Comparison of ENCODE assay signal across 23 mouse cellular contexts in the genomic region with DNA sequence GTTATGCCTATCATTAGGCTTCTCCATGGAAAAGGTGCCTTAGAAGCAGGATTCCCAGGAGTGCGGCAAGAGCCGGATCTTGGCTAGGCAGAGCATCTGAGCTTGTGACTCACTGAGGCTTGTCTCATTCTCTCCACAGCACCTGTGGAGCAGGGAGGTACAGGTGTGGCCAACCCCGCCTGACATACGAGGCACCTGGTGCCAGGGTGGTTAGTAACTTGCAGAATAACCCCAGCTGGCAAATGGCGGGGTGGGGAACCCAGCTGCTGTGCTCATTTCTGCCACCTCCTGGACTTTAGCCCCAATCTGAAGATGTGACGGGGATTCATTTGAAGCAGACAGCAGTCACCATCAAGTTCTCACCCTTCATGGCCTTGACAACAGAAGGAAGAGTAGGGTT.
DNase-seq lines count a peak whose midpoint lies in the region; ATAC-seq and TF ChIP-seq lines count a peak whose summit lies in the region.
"Had no signal": no experiment of that assay in that cellular context is flagged by ENCODE, and none has a peak within 500 bp of the region (broad histone marks: within the 10 kb centered on the region; RNA-seq: fewer than 3 reads in every experiment).

No protein-coding gene starts in this region.

- no peak for DNase-seq in hindbrain, embryonic 11.5 days (ENCODE audit: low spot score)
- no peak for DNase-seq in left cerebral cortex, adult 18-20 months (ENCODE audit: low spot score in 2 of 2)
- DNase-seq: adrenal gland, adult 2 months; adrenal gland, postnatal 14 days; cerebellum, adult 11 months; cerebellum, adult 2 months; cerebellum, adult 9-11 months; cerebellum, postnatal 25 days; gastrocnemius, postnatal 10 days; gastrocnemius, postnatal 36 days; heart, postnatal 10 days; heart, postnatal 36 days; kidney, adult 2 months had no signal

- H3K4me2 ChIP-seq in forebrain, embryonic 15.5 days (replicated peaks) = no peak overlapping the region
- no peak overlapping the region for H3K4me2 ChIP-seq in forebrain, embryonic 12.5 days
- H3K4me2 ChIP-seq in hindbrain, embryonic 13.5 days = no peak overlapping the region
- no peak overlapping the region for H3K4me2 ChIP-seq in hindbrain, embryonic 11.5 days (replicated peaks; ENCODE audit: low read depth, low read length)
- H3K4me2 ChIP-seq in intestine, postnatal 0 days (replicated peaks; ENCODE audit: low read depth) = no peak overlapping the region
- H3K4me2 ChIP-seq: embryonic facial prominence, embryonic 12.5 days; embryonic facial prominence, embryonic 15.5 days had no signal

- ATAC-seq in forebrain, embryonic 15.5 days (replicated peaks) = no peak
- ATAC-seq in forebrain, embryonic 12.5 days (ENCODE audit: low FRiP score) = no peak
- ATAC-seq in hindbrain, embryonic 13.5 days (ENCODE audit: low FRiP score) = no peak
- ATAC-seq in hindbrain, embryonic 11.5 days (ENCODE audit: low FRiP score) = no peak
- peak; percentile 88 for ATAC-seq in intestine, postnatal 0 days
- ATAC-seq: CD4-positive, CD25-positive, alpha-beta regulatory T cell, adult 4 months had no signal

- no peaks in the 10 kb centered on the region for H3K9me3 ChIP-seq in forebrain, embryonic 15.5 days
- H3K9me3 ChIP-seq in forebrain, embryonic 12.5 days = no peaks in the 10 kb centered on the region
- H3K9me3 ChIP-seq in hindbrain, embryonic 13.5 days = no peaks in the 10 kb centered on the region
- no peaks in the 10 kb centered on the region for H3K9me3 ChIP-seq in hindbrain, embryonic 11.5 days (ENCODE audit: control insufficient read depth, low read length)
- no peaks in the 10 kb centered on the region for H3K9me3 ChIP-seq in intestine, postnatal 0 days (ENCODE audit: control insufficient read depth)
- H3K9me3 ChIP-seq: embryonic facial prominence, embryonic 12.5 days; embryonic facial prominence, embryonic 15.5 days; heart, embryonic 15.5 days; hindbrain, embryonic 10.5 days; hindbrain, embryonic 15.5 days had no signal

- H3K36me3 ChIP-seq in forebrain, embryonic 15.5 days = no peaks in the 10 kb centered on the region
- H3K36me3 ChIP-seq in forebrain, embryonic 12.5 days (replicated peaks) = no peaks in the 10 kb centered on the region
- no peaks in the 10 kb centered on the region for H3K36me3 ChIP-seq in hindbrain, embryonic 13.5 days
- no peaks in the 10 kb centered on the region for H3K36me3 ChIP-seq in hindbrain, embryonic 11.5 days (ENCODE audit: control insufficient read depth, insufficient read depth, low read length)
- H3K36me3 ChIP-seq in intestine, postnatal 0 days (ENCODE audit: control insufficient read depth, insufficient read depth) = no peaks in the 10 kb centered on the region
- H3K36me3 ChIP-seq: embryonic facial prominence, embryonic 12.5 days; embryonic facial prominence, embryonic 15.5 days; heart, embryonic 15.5 days; hindbrain, embryonic 10.5 days; hindbrain, embryonic 15.5 days had no signal

- peak overlapping the region; percentile 85 for H3K27ac ChIP-seq in forebrain, embryonic 15.5 days (replicated peaks)
- H3K27ac ChIP-seq in forebrain, embryonic 12.5 days = no peak overlapping the region
- H3K27ac ChIP-seq in hindbrain, embryonic 13.5 days = 0 out of 2 replicates have a peak overlapping the region, but pooled peaks have one; percentile 75
- H3K27ac ChIP-seq in hindbrain, embryonic 11.5 days (ENCODE audit: low read depth, low read length) = no peak overlapping the region
- no peak overlapping the region for H3K27ac ChIP-seq in intestine, postnatal 0 days (ENCODE audit: low read depth, low read length)
- H3K27ac ChIP-seq: embryonic facial prominence, embryonic 12.5 days; embryonic facial prominence, embryonic 15.5 days; heart, embryonic 15.5 days; hindbrain, embryonic 10.5 days had no signal

- H3K4me3 ChIP-seq in forebrain, embryonic 15.5 days = no peak overlapping the region
- no peak overlapping the region for H3K4me3 ChIP-seq in forebrain, embryonic 12.5 days (replicated peaks)
- H3K4me3 ChIP-seq in hindbrain, embryonic 13.5 days = no peak overlapping the region
- no peak overlapping the region for H3K4me3 ChIP-seq in hindbrain, embryonic 11.5 days (ENCODE audit: low read depth, low read length)
- H3K4me3 ChIP-seq in intestine, postnatal 0 days (ENCODE audit: low read depth, low read length) = no peak overlapping the region
- H3K4me3 ChIP-seq: embryonic facial prominence, embryonic 12.5 days; embryonic facial prominence, embryonic 15.5 days; heart, embryonic 15.5 days; hindbrain, embryonic 10.5 days; hindbrain, embryonic 15.5 days had no signal

- peaks cover 21% of the 10 kb centered on the region for H3K4me1 ChIP-seq in forebrain, embryonic 15.5 days
- H3K4me1 ChIP-seq in forebrain, embryonic 12.5 days = peaks cover 3% of the 10 kb centered on the region; the same call in 1 of the 2 replicates
- peaks cover 14% of the 10 kb centered on the region for H3K4me1 ChIP-seq in hindbrain, embryonic 13.5 days (replicated peaks)
- H3K4me1 ChIP-seq in hindbrain, embryonic 11.5 days (replicated peaks; ENCODE audit: control insufficient read depth, insufficient read depth, low read length) = no peaks in the 10 kb centered on the region
- no peaks in the 10 kb centered on the region for H3K4me1 ChIP-seq in intestine, postnatal 0 days (replicated peaks; ENCODE audit: control insufficient read depth, insufficient read depth, low read length)
- H3K4me1 ChIP-seq: embryonic facial prominence, embryonic 15.5 days; heart, embryonic 15.5 days; hindbrain, embryonic 10.5 days had no signal

- TF ChIP-seq CTCF in intestine, postnatal 0 days (IDR thresholded peaks at IDR 0.05; ENCODE audit: low read depth) = 0 out of 2 replicates have a peak, but pooled peaks have one; percentile 14

- H3K9ac ChIP-seq in forebrain, embryonic 15.5 days (replicated peaks) = no peak overlapping the region
- H3K9ac ChIP-seq in forebrain, embryonic 12.5 days = no peak overlapping the region
- 0 out of 2 replicates have a peak overlapping the region, but pooled peaks have one; percentile 29 for H3K9ac ChIP-seq in hindbrain, embryonic 13.5 days
- H3K9ac ChIP-seq in hindbrain, embryonic 11.5 days (ENCODE audit: low read depth, low read length) = no peak overlapping the region
- H3K9ac ChIP-seq in intestine, postnatal 0 days (ENCODE audit: low read depth, low read length) = no peak overlapping the region
- H3K9ac ChIP-seq: embryonic facial prominence, embryonic 12.5 days; embryonic facial prominence, embryonic 15.5 days; heart, embryonic 15.5 days; hindbrain, embryonic 15.5 days had no signal

- H3K27me3 ChIP-seq in forebrain, embryonic 15.5 days = no peaks in the 10 kb centered on the region
- H3K27me3 ChIP-seq in forebrain, embryonic 12.5 days = no peaks in the 10 kb centered on the region
- no peaks in the 10 kb centered on the region for H3K27me3 ChIP-seq in hindbrain, embryonic 13.5 days
- H3K27me3 ChIP-seq in hindbrain, embryonic 11.5 days (ENCODE audit: control insufficient read depth, insufficient read depth, low read length) = no peaks in the 10 kb centered on the region
- H3K27me3 ChIP-seq in intestine, postnatal 0 days (replicated peaks; ENCODE audit: control insufficient read depth, insufficient read depth, low read length) = no peaks in the 10 kb centered on the region
- H3K27me3 ChIP-seq: embryonic facial prominence, embryonic 12.5 days; embryonic facial prominence, embryonic 15.5 days; hindbrain, embryonic 15.5 days had no signal

- 87% methylated on average over 6 of the region's 6 CpGs for WGBS in forebrain, embryonic 15.5 days
- WGBS in forebrain, embryonic 12.5 days = 88% methylated on average over 6 of the region's 6 CpGs
- 86% methylated on average over 6 of the region's 6 CpGs for WGBS in hindbrain, embryonic 13.5 days
- WGBS in hindbrain, embryonic 11.5 days = 94% methylated on average over 6 of the region's 6 CpGs
- WGBS in intestine, postnatal 0 days = 59% methylated on average over 6 of the region's 6 CpGs

Comparison
In these comparisons a context has a peak if more than half of its experiments do, and no peak if none do; other contexts are left out.
1. H3K27ac ChIP-seq: peak in forebrain, embryonic 15.5 days (single experiment) and hindbrain, embryonic 13.5 days (single experiment); none in forebrain, embryonic 12.5 days (single experiment), hindbrain, embryonic 11.5 days (single experiment) and intestine, postnatal 0 days (single experiment).